Mouse (Mus musculus): ENCODE measurements around the gene Tmem38a. TPM values are rescaled to one million over a fixed set of nuclear protein-coding genes. Genes with fewer than 3 reads are reported as not detected.

Tmem38a gene
- polyA plus RNA-seq, 1 experiment from 2014 or later, result 53.8 TPM

- no peak overlapping the region for H3K9ac ChIP-seq
- H3K27me3 ChIP-seq (replicated peaks), result no peaks in the 10 kb centered on the region
- ATAC-seq (ENCODE audit: insufficient number of reproducible peaks, low FRiP score), result no peak
- H3K27ac ChIP-seq (ENCODE audit: poor library complexity, severe bottlenecking), result no peak overlapping the region
- H3K9me3 ChIP-seq (replicated peaks), result no peaks in the 10 kb centered on the region
- no peak overlapping the region for H3K4me3 ChIP-seq
- peaks cover 69% of the 10 kb centered on the region for H3K36me3 ChIP-seq
- 85% methylated on average over 2 of the region's 2 CpGs for WGBS
- H3K4me2 ChIP-seq, result no peak overlapping the region
- H3K4me1 ChIP-seq (replicated peaks), result peaks cover 20% of the 10 kb centered on the region
Observed at GRCm38 (mm10) chr8:72565970-72566369, 5.9 kb upstream of the Tmem38a start.

- Histone ChIP-seq H3K9me3 (replicated peaks) (no peaks in the 10 kb centered on the region), H3K4me3 (peak within 1 kb of the TSS; percentile 70), H3K9ac (peak within 1 kb of the TSS; percentile 91), H3K36me3 (peaks cover 35% of the 10 kb centered on the region), H3K27ac (ENCODE audit: poor library complexity, severe bottlenecking) (peak within 1 kb of the TSS; percentile 95), H3K27me3 (replicated peaks) (no peaks in the 10 kb centered on the region), H3K4me2 (peak within 1 kb of the TSS; percentile 88), H3K4me1 (replicated peaks) (peaks cover 21% of the 10 kb centered on the region)
- WGBS, result 0% methylated on average over 52 of the region's 52 CpGs
- ATAC-seq (ENCODE audit: insufficient number of reproducible peaks, low FRiP score), result peak; percentile 97
Observed at GRCm38 (mm10) chr8:72570633-72571610, 933 bp upstream of the Tmem38a start, which contains the start of gene Smim7. Smim7 (minus strand) TSS chr8:72571088.

- Histone ChIP-seq H3K4me1 (replicated peaks) (peaks cover 22% of the 10 kb centered on the region), H3K4me2 (peak overlapping the region; percentile 88), H3K9ac (peak overlapping the region; percentile 91), H3K36me3 (peaks cover 19% of the 10 kb centered on the region), H3K27ac (ENCODE audit: poor library complexity, severe bottlenecking) (peak overlapping the region; percentile 95), H3K9me3 (replicated peaks) (no peaks in the 10 kb centered on the region), H3K4me3 (peak overlapping the region; percentile 70), H3K27me3 (replicated peaks) (no peaks in the 10 kb centered on the region)
- ATAC-seq (ENCODE audit: insufficient number of reproducible peaks, low FRiP score), result no peak
- 8% methylated on average over 10 of the region's 10 CpGs for WGBS
Observed at GRCm38 (mm10) chr8:72572507-72572906, 652 bp downstream of the Tmem38a start.

- no peak overlapping the region for H3K27ac ChIP-seq (ENCODE audit: poor library complexity, severe bottlenecking)
- 0 out of 2 replicates have a peak overlapping the region, but pooled peaks have one; percentile 8 for H3K9ac ChIP-seq
Observed at GRCm38 (mm10) chr8:72573450-72573849, 1.6 kb downstream of the Tmem38a start.

GRCm38 (mm10) chr8:72575915-72576314 is 4.1 kb downstream of the Tmem38a start:
- Histone ChIP-seq H3K9me3 (replicated peaks) (no peaks in the 10 kb centered on the region), H3K9ac (no peak overlapping the region), H3K27ac (ENCODE audit: poor library complexity, severe bottlenecking) (no peak overlapping the region), H3K4me1 (replicated peaks) (peaks cover 32% of the 10 kb centered on the region), H3K36me3 (peaks cover 10% of the 10 kb centered on the region; the same call in 1 of the 2 replicates), H3K4me2 (no peak overlapping the region), H3K4me3 (no peak overlapping the region), H3K27me3 (replicated peaks) (no peaks in the 10 kb centered on the region)
- WGBS, result 86% methylated on average over 6 of the region's 6 CpGs
- ATAC-seq (ENCODE audit: insufficient number of reproducible peaks, low FRiP score), result no peak

More at GRCm38 (mm10) chr8:72573450-72573849, 1.6 kb downstream of the Tmem38a start:
- Histone ChIP-seq H3K4me3 (no peak overlapping the region), H3K4me1 (replicated peaks) (peaks cover 32% of the 10 kb centered on the region), H3K9me3 (replicated peaks) (no peaks in the 10 kb centered on the region), H3K36me3 (peaks cover 9% of the 10 kb centered on the region), H3K27me3 (replicated peaks) (no peaks in the 10 kb centered on the region), H3K4me2 (peak overlapping the region; percentile 15; the same call in 1 of the 2 replicates)
- ATAC-seq (ENCODE audit: insufficient number of reproducible peaks, low FRiP score), result no peak
- 83% methylated on average over 6 of the region's 6 CpGs for WGBS

- 0 out of 2 replicates have a peak overlapping the region, but pooled peaks have one; percentile 72 for H3K27ac ChIP-seq (ENCODE audit: poor library complexity, severe bottlenecking)
- 83% methylated on average over 3 of the region's 3 CpGs for WGBS
Observed at GRCm38 (mm10) chr8:72577266-72577665, 5.4 kb downstream of the Tmem38a start.

GRCm38 (mm10) chr8:72577941-72578340 is 6.1 kb downstream of the Tmem38a start:
- no peaks in the 10 kb centered on the region for H3K27me3 ChIP-seq (replicated peaks)
- ATAC-seq (ENCODE audit: insufficient number of reproducible peaks, low FRiP score), result 0 out of 2 replicates have a peak, but pooled peaks have one; percentile 34
- H3K9me3 ChIP-seq (replicated peaks), result no peaks in the 10 kb centered on the region
- peaks cover 20% of the 10 kb centered on the region for H3K36me3 ChIP-seq
- no peak overlapping the region for H3K4me2 ChIP-seq
- 41% methylated on average over 1 of the region's 1 CpGs for WGBS
- H3K27ac ChIP-seq (ENCODE audit: poor library complexity, severe bottlenecking), result peak overlapping the region; percentile 72
- peak overlapping the region; percentile 17; the same call in 1 of the 2 replicates for H3K9ac ChIP-seq
- H3K4me3 ChIP-seq, result no peak overlapping the region
- H3K4me1 ChIP-seq (replicated peaks), result peaks cover 29% of the 10 kb centered on the region

More at GRCm38 (mm10) chr8:72577266-72577665, 5.4 kb downstream of the Tmem38a start:
- peaks cover 32% of the 10 kb centered on the region for H3K4me1 ChIP-seq (replicated peaks)
- H3K4me2 ChIP-seq, result no peak overlapping the region
- no peak for ATAC-seq (ENCODE audit: insufficient number of reproducible peaks, low FRiP score)
- no peak overlapping the region for H3K9ac ChIP-seq
- H3K27me3 ChIP-seq (replicated peaks), result no peaks in the 10 kb centered on the region
- H3K36me3 ChIP-seq, result peaks cover 20% of the 10 kb centered on the region
- H3K9me3 ChIP-seq (replicated peaks), result no peaks in the 10 kb centered on the region
- no peak overlapping the region for H3K4me3 ChIP-seq

- 62% methylated on average over 9 of the region's 9 CpGs for WGBS
- no peak for ATAC-seq (ENCODE audit: insufficient number of reproducible peaks, low FRiP score)
- H3K9me3 ChIP-seq (replicated peaks), result no peaks in the 10 kb centered on the region
Observed at GRCm38 (mm10) chr8:72579374-72579773, 7.5 kb downstream of the Tmem38a start.

GRCm38 (mm10) chr8:72583056-72583771 is 11.4 kb downstream of the Tmem38a start:
- Histone ChIP-seq H3K36me3 (peaks cover 27% of the 10 kb centered on the region), H3K4me1 (replicated peaks) (peaks cover 36% of the 10 kb centered on the region), H3K4me2 (no peak overlapping the region), H3K9ac (no peak overlapping the region), H3K9me3 (replicated peaks) (no peaks in the 10 kb centered on the region), H3K4me3 (no peak overlapping the region), H3K27ac (ENCODE audit: poor library complexity, severe bottlenecking) (no peak overlapping the region), H3K27me3 (replicated peaks) (no peaks in the 10 kb centered on the region)
- ATAC-seq (ENCODE audit: insufficient number of reproducible peaks, low FRiP score), result no peak
- WGBS, result 74% methylated on average over 7 of the region's 7 CpGs

More at GRCm38 (mm10) chr8:72579374-72579773, 7.5 kb downstream of the Tmem38a start:
- Histone ChIP-seq H3K36me3 (peaks cover 20% of the 10 kb centered on the region), H3K4me1 (replicated peaks) (peaks cover 35% of the 10 kb centered on the region), H3K9ac (no peak overlapping the region), H3K27ac (ENCODE audit: poor library complexity, severe bottlenecking) (no peak overlapping the region), H3K4me2 (no peak overlapping the region), H3K4me3 (no peak overlapping the region), H3K27me3 (replicated peaks) (no peaks in the 10 kb centered on the region)

- Histone ChIP-seq H3K4me3 (no peak overlapping the region), H3K36me3 (peaks cover 27% of the 10 kb centered on the region), H3K9ac (no peak overlapping the region), H3K4me1 (replicated peaks) (peaks cover 27% of the 10 kb centered on the region), H3K4me2 (no peak overlapping the region), H3K27me3 (replicated peaks) (no peaks in the 10 kb centered on the region), H3K27ac (ENCODE audit: poor library complexity, severe bottlenecking) (peak overlapping the region; percentile 73), H3K9me3 (replicated peaks) (no peaks in the 10 kb centered on the region)
- no peak for ATAC-seq (ENCODE audit: insufficient number of reproducible peaks, low FRiP score)
- 52% methylated on average over 6 of the region's 6 CpGs for WGBS
Observed at GRCm38 (mm10) chr8:72584390-72584789, 12.5 kb downstream of the Tmem38a start.

Data from heart, embryonic 12.5 days (tissue).